ENCODE assay signal across 8 mouse cellular contexts in the genomic region with DNA sequence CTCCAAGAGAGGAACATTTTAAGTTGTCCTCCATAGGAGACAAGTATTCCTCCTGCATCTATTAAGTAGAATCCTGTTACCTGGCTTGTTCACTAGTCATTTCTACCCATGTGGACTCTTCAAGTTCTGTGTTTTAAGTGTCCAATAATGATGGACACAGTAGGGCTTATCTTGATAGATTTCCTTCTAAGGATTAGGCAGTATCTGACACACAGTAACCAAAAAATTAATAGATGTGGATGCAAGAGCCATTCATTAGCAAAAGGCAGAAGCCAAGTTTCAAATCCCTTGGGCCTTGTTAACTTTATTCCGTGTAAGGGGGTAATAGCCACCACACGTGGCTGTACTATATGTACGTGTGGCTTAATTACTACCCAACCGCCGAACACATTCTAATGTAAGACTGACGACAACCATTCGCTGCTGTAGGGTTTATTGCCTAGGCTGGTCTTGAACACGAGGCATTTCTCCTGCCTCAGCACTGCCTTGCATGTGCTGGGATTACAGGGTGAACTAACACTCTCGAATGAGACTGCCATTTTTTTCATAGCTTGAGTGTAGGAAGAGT. TPM values are rescaled to one million over a fixed set of nuclear protein-coding genes. Genes with fewer than 3 reads are reported as not detected.
A peak's percentile ranks its signal among the peaks of the same experiment; 100 is the strongest.
DNase-seq lines count a peak whose midpoint lies in the region; ATAC-seq and TF ChIP-seq lines count a peak whose summit lies in the region.

No protein-coding gene starts in this region.

- H3K4me3 ChIP-seq in kidney, postnatal 0 days (replicated peaks; ENCODE audit: low read depth, low read length), result peak overlapping the region; percentile 67
- peak overlapping the region; percentile 82 for H3K4me3 ChIP-seq in hindbrain, embryonic 15.5 days
- peak overlapping the region; percentile 61 for H3K4me3 ChIP-seq in midbrain, embryonic 16.5 days (ENCODE audit: low read depth, low read length)

- WGBS in kidney, postnatal 0 days, result under 1% methylated on average over 9 of the region's 9 CpGs
- whole genome bisulfite sequencing in hindbrain, embryonic 15.5 days, result under 1% methylated on average over 9 of the region's 9 CpGs
- WGBS in midbrain, embryonic 16.5 days, result 1% methylated on average over 9 of the region's 9 CpGs

- DNase-seq in kidney, postnatal 0 days (ENCODE audit: low spot score), result no peak
- DNase-seq in kidney, postnatal 14 days, result no peak
- peak; percentile 16 for DNase-seq in c-Kit-positive CD71-positive TER-119-positive erythroid progenitor cells, embryonic 14.5 days (ENCODE audit: low spot score)
- DNase-seq in layer of hippocampus, adult 11-12 months (ENCODE audit: low spot score), result no peak
- no peak for DNase-seq in spleen, adult 12 weeks (ENCODE audit: low spot score)
- no peak for DNase-seq in yolk sac, embryonic 10.5 days (ENCODE audit: low spot score)

- H3K9ac ChIP-seq in kidney, postnatal 0 days (ENCODE audit: low read depth, low read length), result peak overlapping the region; percentile 79
- peak overlapping the region; percentile 77 for H3K9ac ChIP-seq in hindbrain, embryonic 15.5 days
- peak overlapping the region; percentile 74 for H3K9ac ChIP-seq in midbrain, embryonic 16.5 days (ENCODE audit: low read depth, low read length)

- H3K36me3 ChIP-seq in kidney, postnatal 0 days (ENCODE audit: insufficient read depth, low read length), result peaks cover 4% of the 10 kb centered on the region; the same call in 1 of the 2 replicates
- no peaks in the 10 kb centered on the region for H3K36me3 ChIP-seq in hindbrain, embryonic 15.5 days
- 0 out of 2 replicates have a peak, but pooled peaks cover 2% of the 10 kb centered on the region for H3K36me3 ChIP-seq in midbrain, embryonic 16.5 days (ENCODE audit: control insufficient read depth, insufficient read depth, low read length)

- H3K4me2 ChIP-seq in kidney, postnatal 0 days (ENCODE audit: low read length), result peak overlapping the region; percentile 74
- H3K4me2 ChIP-seq in hindbrain, embryonic 15.5 days, result peak overlapping the region; percentile 68
- peak overlapping the region; percentile 91 for H3K4me2 ChIP-seq in midbrain, embryonic 16.5 days (ENCODE audit: low read length)

- H3K4me1 ChIP-seq in kidney, postnatal 0 days (replicated peaks; ENCODE audit: insufficient read depth, low read length), result no peaks in the 10 kb centered on the region
- peaks cover 13% of the 10 kb centered on the region for H3K4me1 ChIP-seq in hindbrain, embryonic 15.5 days (replicated peaks)
- H3K4me1 ChIP-seq in midbrain, embryonic 16.5 days (ENCODE audit: control insufficient read depth, insufficient read depth, low read length), result peaks cover 14% of the 10 kb centered on the region

- H3K27ac ChIP-seq in kidney, postnatal 0 days, result peak overlapping the region; percentile 85
- peak overlapping the region; percentile 87 for H3K27ac ChIP-seq in hindbrain, embryonic 15.5 days (replicated peaks)
- H3K27ac ChIP-seq in midbrain, embryonic 16.5 days (ENCODE audit: low read length), result peak overlapping the region; percentile 86

- no peak for ATAC-seq in kidney, postnatal 0 days (replicated peaks; ENCODE audit: low FRiP score, low read depth)
- no peak for ATAC-seq in hindbrain, embryonic 15.5 days (ENCODE audit: low FRiP score, low read depth)
- ATAC-seq in midbrain, embryonic 16.5 days, result no peak

- H3K9me3 ChIP-seq in kidney, postnatal 0 days (replicated peaks; ENCODE audit: low read length), result no peaks in the 10 kb centered on the region
- H3K9me3 ChIP-seq in hindbrain, embryonic 15.5 days, result no peaks in the 10 kb centered on the region
- no peaks in the 10 kb centered on the region for H3K9me3 ChIP-seq in midbrain, embryonic 16.5 days (replicated peaks; ENCODE audit: control insufficient read depth, low read length, poor library complexity, severe bottlenecking)

- no peaks in the 10 kb centered on the region for H3K27me3 ChIP-seq in kidney, postnatal 0 days (ENCODE audit: insufficient read depth, low read length)
- H3K27me3 ChIP-seq in hindbrain, embryonic 15.5 days, result no peaks in the 10 kb centered on the region
- peaks cover 3% of the 10 kb centered on the region; the same call in 1 of the 2 replicates for H3K27me3 ChIP-seq in midbrain, embryonic 16.5 days (ENCODE audit: control insufficient read depth, insufficient read depth, low read depth, low read length)

- TF ChIP-seq CTCF in kidney, postnatal 0 days (IDR thresholded peaks at IDR 0.05; ENCODE audit: low read depth), result no peak

RNA-seq across cellular contexts. Expression of gene Cep295, which starts 0.6 kb away (rescaled TPM):
- polyA plus RNA-seq in kidney, postnatal 0 days (2015; fragmentation: Nextera tagmentation; extraction: Ambion mirVana), result 7.4 and 8.7 TPM in 2 replicates
- polyA plus RNA-seq in hindbrain, embryonic 15.5 days (2015; fragmentation: Nextera tagmentation; extraction: Ambion mirVana), result 12.3 and 12.7 TPM in 2 replicates
- 13.0 and 14.2 TPM in 2 replicates for polyA plus RNA-seq in midbrain, embryonic 16.5 days (2015; fragmentation: Nextera tagmentation; extraction: Ambion mirVana)

RNA-seq across cellular contexts. Expression of gene 4931406C07Rik, which starts 50.8 kb away (rescaled TPM):
- 55.2 and 58.6 TPM in 2 replicates for polyA plus RNA-seq in kidney, postnatal 0 days (2015; fragmentation: Nextera tagmentation; extraction: Ambion mirVana)
- 14.5 and 15.7 TPM in 2 replicates for polyA plus RNA-seq in hindbrain, embryonic 15.5 days (2015; fragmentation: Nextera tagmentation; extraction: Ambion mirVana)
- polyA plus RNA-seq in midbrain, embryonic 16.5 days (2015; fragmentation: Nextera tagmentation; extraction: Ambion mirVana), result 13.9 and 14.7 TPM in 2 replicates

RNA-seq across cellular contexts. Expression of gene Taf1d, which starts 51.0 kb away (rescaled TPM):
- polyA plus RNA-seq in kidney, postnatal 0 days (2015; fragmentation: Nextera tagmentation; extraction: Ambion mirVana), result 66.9 and 72.6 TPM in 2 replicates
- polyA plus RNA-seq in hindbrain, embryonic 15.5 days (2015; fragmentation: Nextera tagmentation; extraction: Ambion mirVana), result 43.9 and 48.5 TPM in 2 replicates
- polyA plus RNA-seq in midbrain, embryonic 16.5 days (2015; fragmentation: Nextera tagmentation; extraction: Ambion mirVana), result 39.7 and 44.7 TPM in 2 replicates
